Mouse (Mus musculus) liver, postnatal 0 days (tissue): Measurements from ENCODE around the gene Daxx.

Experiments used
- CTCF ChIP-seq: sonication (generic); IDR thresholded peaks from 2 replicates; pipeline ENCODE4 v1.5.1; 2016; ENCODE audit warnings: antibody characterized with exemption, low read depth
- EP300 ChIP-seq: IDR thresholded peaks from 2 replicates; pipeline ENCODE4 v1.6.1; 2016; ENCODE audit warnings: antibody characterized with exemption, low read depth, mild to moderate bottlenecking

DNA sequence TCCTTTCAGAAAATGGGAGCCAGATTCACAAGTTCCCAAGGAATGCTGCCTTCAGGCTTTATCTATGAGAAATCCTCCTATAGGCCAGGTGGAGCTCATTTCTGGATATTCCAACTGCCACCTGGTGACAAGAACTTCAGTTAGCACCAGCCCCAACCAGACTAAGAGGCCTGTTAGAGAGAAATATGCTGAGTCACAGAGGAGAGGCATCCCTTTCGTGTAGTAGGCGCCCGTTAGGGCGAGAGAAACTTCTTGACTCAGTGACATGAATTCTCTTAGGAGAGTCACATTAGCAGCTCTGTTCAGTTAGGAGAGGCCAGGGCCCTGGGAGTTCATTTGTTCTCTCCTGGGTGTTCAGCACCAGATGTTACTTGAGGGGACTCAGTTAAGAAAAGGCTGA lies 9.6 kb upstream of the Daxx start:
- no peak for TF ChIP-seq CTCF
- peak; percentile 43; the same call in 1 of the 2 replicates for TF ChIP-seq EP300
